In genomic region chr12:80863370-80863769, GRCm38 (mm10) we compare ENCODE assay signal across 12 mouse cellular contexts.
DNase-seq lines count a peak whose midpoint lies in the region; ATAC-seq and TF ChIP-seq lines count a peak whose summit lies in the region.
"Had no signal": no experiment of that assay in that cellular context is flagged by ENCODE, and none has a peak within 500 bp of the region (broad histone marks: within the 10 kb centered on the region; RNA-seq: fewer than 3 reads in every experiment).

No protein-coding gene starts in this region.

- no peaks in the 10 kb centered on the region for H3K9me3 ChIP-seq in heart, embryonic 11.5 days (replicated peaks; ENCODE audit: control insufficient read depth, low read length)
- H3K9me3 ChIP-seq in intestine, embryonic 15.5 days = no peaks in the 10 kb centered on the region

- WGBS in heart, embryonic 11.5 days (ENCODE audit: insufficient replicate concordance) = 70% methylated on average over 2 of the region's 2 CpGs
- 80% methylated on average over 2 of the region's 2 CpGs for WGBS in intestine, embryonic 15.5 days

- no peaks in the 10 kb centered on the region for H3K27me3 ChIP-seq in heart, embryonic 11.5 days (ENCODE audit: control insufficient read depth, insufficient read depth, low read length)
- no peaks in the 10 kb centered on the region for H3K27me3 ChIP-seq in intestine, embryonic 15.5 days (replicated peaks)
- H3K27me3 ChIP-seq: Patski had no signal

- no peak overlapping the region for H3K9ac ChIP-seq in heart, embryonic 11.5 days (ENCODE audit: low read depth, low read length)
- H3K9ac ChIP-seq in intestine, embryonic 15.5 days = no peak overlapping the region

- no peak overlapping the region for H3K4me2 ChIP-seq in heart, embryonic 11.5 days
- no peak overlapping the region for H3K4me2 ChIP-seq in intestine, embryonic 15.5 days (replicated peaks)

- intact Hi-C loops in left cerebral cortex, adult 2 months (cut with DNase I) = no loop called here
- intact Hi-C loops in heart, postnatal 25 days (cut with DNase I) = no loop called here

- H3K4me3 ChIP-seq in heart, embryonic 11.5 days (ENCODE audit: low read depth, low read length) = no peak overlapping the region
- H3K4me3 ChIP-seq in left cerebral cortex, adult 2 months = no peak overlapping the region
- no peak overlapping the region for H3K4me3 ChIP-seq in intestine, embryonic 15.5 days (replicated peaks)

- TF ChIP-seq CTCF in left cerebral cortex, adult 2 months (IDR thresholded peaks at IDR 0.05) = no peak

- no peak overlapping the region for H3K27ac ChIP-seq in heart, embryonic 11.5 days (ENCODE audit: low read depth, low read length)
- 0 out of 2 replicates have a peak overlapping the region, but pooled peaks have one; percentile 11 for H3K27ac ChIP-seq in left cerebral cortex, adult 2 months
- H3K27ac ChIP-seq in intestine, embryonic 15.5 days = no peak overlapping the region

- peak; percentile 94 for DNase-seq in heart, adult 11 months
- no peak for DNase-seq in left cerebral cortex, adult 2 months (ENCODE audit: extremely low spot score in 1 of 2, low spot score in 2 of 2)
- DNase-seq in left cerebral cortex, adult 11 months (ENCODE audit: low spot score) = no peak
- peak; percentile 7 for DNase-seq in heart, postnatal 25 days (ENCODE audit: low spot score)
- peak; percentile 44 for DNase-seq in lung, postnatal 14 days
- no peak for DNase-seq in adrenal gland, postnatal 14 days
- DNase-seq: cerebellum, postnatal 25 days; left cerebral cortex, postnatal 4 days had no signal

- ATAC-seq in heart, embryonic 11.5 days (replicated peaks; ENCODE audit: insufficient number of reproducible peaks, low FRiP score, low TSS enrichment) = no peak
- ATAC-seq in intestine, embryonic 15.5 days = no peak
- ATAC-seq: intestine, postnatal 0 days; Patski had no signal

- no peaks in the 10 kb centered on the region for H3K36me3 ChIP-seq in heart, embryonic 11.5 days (ENCODE audit: control insufficient read depth, insufficient read depth, low read length)
- H3K36me3 ChIP-seq in intestine, embryonic 15.5 days = no peaks in the 10 kb centered on the region

- H3K4me1 ChIP-seq in heart, embryonic 11.5 days (ENCODE audit: control insufficient read depth, insufficient read depth, low read length) = peaks cover 25% of the 10 kb centered on the region
- peaks cover 8% of the 10 kb centered on the region for H3K4me1 ChIP-seq in intestine, embryonic 15.5 days (replicated peaks)

Comparison
In these comparisons a context has a peak if more than half of its experiments do, and no peak if none do; other contexts are left out.
1. DNase-seq: peak in heart, adult 11 months (single experiment), heart, postnatal 25 days (single experiment) and lung, postnatal 14 days (single experiment); none in left cerebral cortex, adult 2 months (0 of 2), left cerebral cortex, adult 11 months (single experiment) and adrenal gland, postnatal 14 days (single experiment).